Mouse (Mus musculus) macrophage (primary cell): ENCODE measurements at regions not wholly inside any gene's neighbourhood (a gene's known extent, or its start where the extent isn't known, plus 50 kb on each side); places are given as distances from the start of the nearest gene placed in this dataset.

Experiments
- H3K27ac ChIP-seq: fragments of 350-480 bp; formaldehyde crosslinking; 2 replicates; pipeline ENCODE4 v1.9.0; 2021
- H3K36me3 ChIP-seq: fragments of 350-480 bp; formaldehyde crosslinking; 2 replicates; pipeline ENCODE4 v1.9.0; 2021; ENCODE audit errors: inconsistent target
- H3K4me3 ChIP-seq: fragments of 350-480 bp; formaldehyde crosslinking; 2 replicates; pipeline ENCODE4 v1.9.0; 2021; ENCODE audit errors: inconsistent target
- H3K79me2 ChIP-seq: fragments of 350-480 bp; formaldehyde crosslinking; 2 replicates; pipeline ENCODE4 v1.9.0; 2021; ENCODE audit errors: inconsistent target
- WGBS: methylation state at CpG from one replicate; pipeline ENCODE4 v1.1.7; 2026; ENCODE audit warnings: inconsistent platforms; ENCODE audit not compliant: missing documents; 5-methylcytosine and 5-hydroxymethylcytosine counted together

DNA sequence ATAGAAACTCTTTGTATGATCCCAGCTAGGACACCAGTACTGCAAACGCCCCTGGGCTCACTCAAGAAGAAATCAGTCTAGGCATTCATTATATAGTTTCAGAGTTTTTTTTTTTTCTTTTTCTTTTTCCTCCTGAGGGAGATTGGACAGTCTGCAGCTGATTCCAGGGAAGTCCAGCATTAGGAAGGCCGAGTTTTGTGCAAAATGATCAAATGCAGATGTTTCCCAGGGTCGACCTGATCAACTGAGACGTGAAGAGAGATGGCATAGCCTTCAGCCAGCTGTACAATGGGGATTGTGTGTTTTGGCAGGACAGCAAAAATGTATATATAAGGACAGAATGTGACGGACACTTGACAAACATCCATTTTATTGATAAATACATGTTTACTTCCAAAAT, 107.7 kb upstream of the Six2 start:
- Histone ChIP-seq H3K27ac (no peak overlapping the region), H3K4me3 (no peak overlapping the region), H3K36me3 (no peaks in the 10 kb centered on the region), H3K79me2 (no peaks in the 10 kb centered on the region)
- WGBS, result 93% methylated on average over 4 of the region's 5 CpGs

DNA sequence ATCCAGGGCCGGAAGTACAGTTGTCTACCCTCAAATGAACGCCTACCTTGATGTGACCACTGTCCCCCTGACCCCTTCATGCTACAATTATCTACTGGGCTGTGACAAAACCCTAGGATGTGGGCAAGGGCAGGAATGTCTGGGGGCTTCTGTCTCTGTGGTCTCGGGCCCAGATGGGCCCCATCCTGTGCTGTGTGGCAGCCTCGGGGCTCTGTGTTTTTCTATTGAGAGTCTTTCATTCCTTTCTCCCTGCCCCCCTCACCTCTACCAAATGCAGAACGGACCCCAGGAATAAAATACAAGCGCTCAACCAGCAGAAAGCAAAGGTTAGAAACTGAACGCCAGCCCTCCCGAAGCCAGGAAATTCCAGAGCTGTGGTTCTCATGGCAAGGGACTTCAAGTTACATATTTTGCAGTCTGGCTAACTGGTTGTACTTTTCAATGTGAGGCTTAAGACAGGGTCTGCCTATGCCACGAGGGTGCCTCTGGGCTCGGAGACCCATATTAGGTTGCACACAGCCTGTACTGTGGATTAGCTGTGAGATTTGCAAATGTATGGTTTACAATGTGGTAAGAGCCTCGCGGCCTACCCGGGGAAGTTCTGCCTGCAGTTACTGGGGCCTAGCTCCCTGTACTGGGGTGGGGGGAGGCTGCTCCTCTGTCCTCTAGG, 97.7 kb upstream of the Six2 start:
- no peak overlapping the region for H3K4me3 ChIP-seq
- no peaks in the 10 kb centered on the region for H3K79me2 ChIP-seq
- no peak overlapping the region for H3K27ac ChIP-seq
- H3K36me3 ChIP-seq, result no peaks in the 10 kb centered on the region
- WGBS, result 78% methylated on average over 13 of the region's 13 CpGs

DNA sequence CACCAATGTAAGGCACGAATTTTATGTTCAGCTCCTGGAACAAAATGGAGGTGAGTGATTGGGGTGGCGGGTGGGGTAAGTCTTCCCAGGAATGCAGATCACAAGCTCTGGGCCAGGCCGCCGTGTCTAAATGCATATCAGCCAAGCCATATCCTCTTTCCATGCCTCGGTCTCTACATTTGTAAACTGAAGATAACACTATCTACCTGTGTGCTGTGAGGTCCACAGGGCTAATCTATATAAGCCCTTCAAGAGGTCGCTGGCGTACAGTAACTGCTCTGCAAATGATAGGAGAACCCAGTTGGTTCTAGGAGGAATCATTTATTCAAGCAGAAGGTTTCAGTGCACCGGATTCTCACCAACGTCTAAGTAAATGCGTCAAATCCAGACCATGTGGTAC, 92.4 kb upstream of the Six2 start:
- 93% methylated on average over 10 of the region's 10 CpGs for WGBS
- Histone ChIP-seq H3K36me3 (no peaks in the 10 kb centered on the region), H3K27ac (no peak overlapping the region), H3K4me3 (no peak overlapping the region), H3K79me2 (no peaks in the 10 kb centered on the region)

DNA sequence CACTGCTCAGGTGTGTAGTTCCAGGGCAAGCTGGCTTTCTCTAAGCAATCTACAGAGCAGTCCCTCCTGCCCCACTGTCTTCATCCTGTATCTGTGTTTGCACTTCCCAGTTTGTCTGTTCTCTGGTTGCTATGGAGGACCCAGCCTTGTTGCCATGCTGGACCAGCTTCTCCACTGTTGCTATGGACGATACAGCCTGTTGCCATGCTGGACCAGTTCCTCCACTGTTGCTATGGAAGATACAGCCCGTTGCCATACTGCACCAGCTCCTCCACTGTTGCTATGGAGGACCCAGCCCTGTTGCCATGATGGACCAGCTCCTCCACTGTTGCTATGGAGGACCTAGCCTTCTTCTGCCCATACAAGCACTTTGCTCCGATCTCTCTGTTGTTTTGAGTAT, 88.8 kb upstream of the Six2 start:
- 80% methylated on average over 3 of the region's 3 CpGs for WGBS
- H3K79me2 ChIP-seq, result no peaks in the 10 kb centered on the region
- no peaks in the 10 kb centered on the region for H3K36me3 ChIP-seq
- no peak overlapping the region for H3K4me3 ChIP-seq
- H3K27ac ChIP-seq, result no peak overlapping the region

DNA sequence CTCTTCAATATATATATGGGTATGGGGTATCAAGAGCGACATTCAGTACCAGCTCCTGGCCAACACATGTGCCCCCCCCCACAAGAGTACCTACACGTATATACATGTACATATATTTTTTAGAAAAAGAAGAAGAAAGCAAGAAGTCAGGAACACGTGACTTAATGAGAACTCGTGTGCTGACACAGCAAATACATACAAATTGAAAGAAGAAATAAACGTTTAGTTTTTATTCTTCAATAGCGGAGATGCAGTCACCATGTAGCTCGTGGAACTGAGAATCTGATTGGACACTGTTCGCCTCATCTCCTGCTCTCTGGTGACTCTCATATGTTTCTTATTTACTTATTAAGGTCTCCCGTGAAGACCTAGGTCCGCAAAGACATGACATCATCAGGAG, 80.3 kb upstream of the Six2 start:
- H3K79me2 ChIP-seq, result no peaks in the 10 kb centered on the region
- WGBS, result 93% methylated on average over 10 of the region's 10 CpGs

DNA sequence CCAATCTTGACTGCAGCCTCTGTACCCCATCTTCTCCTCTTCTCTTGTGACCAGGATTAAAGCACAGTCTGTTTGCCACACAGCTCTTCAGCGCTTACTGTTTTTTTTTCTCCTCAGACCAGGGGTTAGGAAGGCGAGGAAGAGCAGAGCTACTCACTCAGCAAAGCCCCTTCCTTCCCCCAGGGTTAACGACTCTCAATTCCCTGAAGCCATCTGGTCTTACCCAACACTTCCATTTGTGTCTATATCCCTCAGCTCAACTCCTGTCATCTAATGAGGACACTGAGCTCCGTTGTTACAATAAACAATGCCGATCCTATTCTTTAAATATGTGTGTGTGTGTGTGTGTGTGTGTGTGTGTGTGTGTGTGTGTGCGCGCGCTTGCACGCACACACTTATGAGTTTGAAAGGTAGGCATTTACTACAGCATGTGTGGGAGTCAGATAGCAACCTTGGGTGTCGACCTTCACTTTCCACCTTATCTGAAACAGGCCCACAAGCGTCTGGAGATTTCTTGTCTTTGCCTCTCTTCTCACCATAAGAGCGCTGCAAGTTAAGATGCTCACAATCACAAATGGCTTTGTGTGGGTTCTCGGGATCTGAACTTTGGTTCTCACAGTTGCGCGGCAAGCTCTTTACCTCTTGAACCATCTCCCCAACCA, 79.3 kb upstream of the Six2 start:
- Histone ChIP-seq H3K27ac (no peak overlapping the region), H3K36me3 (no peaks in the 10 kb centered on the region), H3K79me2 (no peaks in the 10 kb centered on the region), H3K4me3 (no peak overlapping the region)
- 86% methylated on average over 13 of the region's 15 CpGs for WGBS

More for the DNA sequence above, 80.3 kb upstream of the Six2 start:
- H3K4me3 ChIP-seq, result no peak overlapping the region
- no peaks in the 10 kb centered on the region for H3K36me3 ChIP-seq
- H3K27ac ChIP-seq, result no peak overlapping the region

DNA sequence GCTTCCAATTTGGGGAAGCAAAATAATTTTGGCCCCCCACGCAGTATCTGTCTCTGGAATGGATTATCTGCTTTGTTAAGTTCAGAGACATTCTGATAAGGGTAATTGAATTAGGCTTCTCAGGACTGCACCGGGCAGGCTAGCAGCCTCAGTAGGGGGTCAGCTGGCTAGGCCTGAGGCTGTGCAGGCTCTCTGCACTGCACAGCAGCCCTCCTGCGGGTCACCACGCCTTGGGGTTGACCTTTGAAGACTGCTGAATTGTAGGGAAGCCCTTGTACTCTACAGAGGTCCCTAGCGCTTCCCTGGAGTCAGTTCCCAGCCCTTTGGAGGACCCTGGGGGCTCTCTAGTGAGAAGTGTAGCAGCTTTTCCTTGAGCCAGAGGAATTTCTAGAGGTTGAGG, 78.5 kb upstream of the Six2 start:
- no peaks in the 10 kb centered on the region for H3K36me3 ChIP-seq
- WGBS, result 71% methylated on average over 5 of the region's 5 CpGs

DNA sequence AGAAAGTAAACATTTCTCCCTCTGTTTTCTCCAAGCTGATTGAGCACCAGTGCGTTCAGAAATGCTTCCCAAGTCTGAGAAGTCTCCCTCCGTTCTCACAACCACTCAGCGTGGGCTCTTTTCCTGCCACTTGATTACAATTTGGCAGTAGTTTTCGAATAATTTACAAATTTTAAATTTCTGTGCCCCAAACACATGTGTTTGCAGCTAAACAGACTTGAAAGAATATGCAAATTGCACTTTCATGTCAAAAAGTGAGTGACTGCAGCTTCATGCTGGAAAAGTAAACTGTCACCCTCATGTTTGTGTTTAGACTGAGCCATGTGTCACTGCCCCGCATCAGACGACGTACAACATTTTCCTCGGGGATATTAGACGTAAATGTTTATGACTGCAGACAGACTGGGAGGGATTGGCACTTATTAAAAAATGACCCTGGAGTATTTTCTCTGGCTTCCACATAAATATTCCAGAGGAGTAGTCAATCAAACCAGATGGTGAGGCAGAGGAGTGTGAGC, 70.6 kb upstream of the Six2 start:
- H3K36me3 ChIP-seq, result no peaks in the 10 kb centered on the region
- WGBS, result 84% methylated on average over 9 of the region's 9 CpGs
- no peak overlapping the region for H3K4me3 ChIP-seq
- H3K79me2 ChIP-seq, result no peaks in the 10 kb centered on the region
- no peak overlapping the region for H3K27ac ChIP-seq

More for the DNA sequence above, 78.5 kb upstream of the Six2 start:
- no peak overlapping the region for H3K27ac ChIP-seq
- no peaks in the 10 kb centered on the region for H3K79me2 ChIP-seq
- no peak overlapping the region for H3K4me3 ChIP-seq

DNA sequence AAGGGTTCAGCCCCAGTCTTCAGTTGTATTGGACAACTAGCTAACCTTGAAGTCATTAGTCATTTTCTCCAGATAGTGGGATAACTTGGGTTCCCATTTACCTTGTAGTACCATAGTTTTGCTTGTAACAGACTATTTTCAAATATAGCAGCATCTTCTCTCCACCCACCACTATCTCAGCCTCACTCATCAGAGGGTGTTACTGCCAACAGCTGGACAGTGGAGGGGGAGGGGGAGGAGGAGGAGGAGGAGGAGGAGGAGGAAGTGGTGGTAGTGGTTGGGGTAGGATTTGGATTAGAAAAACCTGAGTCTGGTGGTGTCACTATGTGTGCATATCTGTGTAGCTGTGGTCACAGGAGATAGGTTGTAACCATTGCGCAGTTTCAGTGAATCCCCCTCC, 69.6 kb upstream of the Six2 start:
- Histone ChIP-seq H3K27ac (no peak overlapping the region), H3K36me3 (no peaks in the 10 kb centered on the region), H3K79me2 (no peaks in the 10 kb centered on the region), H3K4me3 (no peak overlapping the region)
- WGBS, result 100% methylated on average over 1 of the region's 1 CpGs

DNA sequence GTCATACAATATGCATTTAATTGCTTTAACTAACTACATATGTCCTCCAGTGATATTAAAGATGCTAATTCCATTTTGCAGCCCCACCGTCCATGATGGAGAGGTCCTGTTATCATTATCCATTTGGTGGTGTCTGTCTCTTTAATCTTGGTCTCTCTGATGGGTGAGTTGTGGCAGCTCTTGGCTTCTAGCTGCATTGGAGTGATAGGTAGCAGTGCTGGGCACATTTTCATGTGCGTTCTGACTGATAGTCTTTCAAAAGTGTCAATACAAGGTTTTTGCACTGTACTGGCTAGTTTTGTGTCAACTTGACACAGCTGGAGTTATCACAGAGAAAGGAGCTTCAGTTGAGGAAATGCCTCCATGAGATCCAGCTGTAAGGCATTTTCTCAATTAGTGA, 67.5 kb upstream of the Six2 start:
- Histone ChIP-seq H3K36me3 (no peaks in the 10 kb centered on the region), H3K79me2 (no peaks in the 10 kb centered on the region), H3K27ac (no peak overlapping the region), H3K4me3 (no peak overlapping the region)
- 84% methylated on average over 2 of the region's 2 CpGs for whole genome bisulfite sequencing

DNA sequence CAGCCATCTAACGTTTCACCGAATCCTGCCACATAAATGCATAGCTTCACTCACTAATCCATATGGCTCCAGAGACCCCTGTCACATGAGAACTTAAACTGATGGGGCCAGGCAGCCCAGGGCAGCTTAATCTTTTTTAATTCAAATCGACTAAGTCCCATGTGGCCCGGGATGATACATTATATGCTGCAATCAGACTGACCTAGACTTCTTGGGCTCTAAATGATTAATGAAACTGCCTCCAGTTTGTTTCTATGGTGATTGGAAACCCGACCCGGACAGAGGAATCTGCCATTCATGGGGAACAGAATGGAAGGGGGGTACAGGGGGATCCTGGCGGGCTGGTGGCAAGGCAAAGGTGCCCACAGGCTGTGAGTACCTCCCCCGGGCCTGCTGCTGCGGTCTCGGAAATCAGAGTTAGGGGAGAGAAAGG, 60.6 kb upstream of the Six2 start:
- H3K27ac ChIP-seq, result no peak overlapping the region
- WGBS, result 69% methylated on average over 10 of the region's 10 CpGs
- no peaks in the 10 kb centered on the region for H3K79me2 ChIP-seq
- no peak overlapping the region for H3K4me3 ChIP-seq
- no peaks in the 10 kb centered on the region for H3K36me3 ChIP-seq

DNA sequence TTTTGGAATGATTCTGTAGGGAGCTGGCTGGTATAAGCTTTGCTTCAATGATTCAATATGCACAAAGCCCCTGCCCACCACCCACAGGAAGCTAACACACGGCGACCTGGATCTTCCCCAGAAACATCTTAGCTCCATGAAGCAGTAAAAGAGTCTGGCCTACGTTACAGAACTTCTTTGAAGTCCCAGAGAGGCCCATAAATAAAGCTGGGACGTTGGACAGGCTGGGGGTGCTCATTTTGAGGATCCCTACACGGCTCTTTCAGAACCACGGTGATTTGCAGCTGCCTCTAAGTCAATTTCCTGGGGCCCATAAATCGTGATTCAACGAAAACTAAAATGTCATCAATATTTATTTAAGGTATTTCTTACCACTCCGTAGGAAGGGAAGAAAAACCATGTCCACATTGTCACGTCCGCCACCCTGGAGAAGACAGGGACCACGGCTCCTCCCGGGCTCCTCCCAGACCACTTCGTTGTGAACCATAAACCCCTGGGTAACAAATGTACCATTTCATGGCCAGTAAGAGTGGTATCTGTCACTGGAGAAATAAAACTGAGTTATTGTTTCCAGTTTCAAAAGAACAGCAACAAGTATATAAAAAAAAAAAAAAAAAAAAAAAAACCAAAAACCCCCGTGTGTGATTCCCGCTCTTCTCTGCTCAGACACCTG, 60.0 kb upstream of the Six2 start:
- no peaks in the 10 kb centered on the region for H3K36me3 ChIP-seq
- 69% methylated on average over 15 of the region's 16 CpGs for WGBS
- H3K79me2 ChIP-seq, result no peaks in the 10 kb centered on the region
- no peak overlapping the region for H3K27ac ChIP-seq
- H3K4me3 ChIP-seq, result no peak overlapping the region
